Mouse (Mus musculus) CD4-positive helper T cell, adult 2 months (primary cell): ENCODE results near the gene Zfp467.

Source experiments
- DNase-seq: peaks from one replicate; pipeline ENCODE4 v3.0.0-alpha.2; 2012; ENCODE audit warnings: low read depth, missing footprints, low spot score

Zfp467 gene

DNA sequence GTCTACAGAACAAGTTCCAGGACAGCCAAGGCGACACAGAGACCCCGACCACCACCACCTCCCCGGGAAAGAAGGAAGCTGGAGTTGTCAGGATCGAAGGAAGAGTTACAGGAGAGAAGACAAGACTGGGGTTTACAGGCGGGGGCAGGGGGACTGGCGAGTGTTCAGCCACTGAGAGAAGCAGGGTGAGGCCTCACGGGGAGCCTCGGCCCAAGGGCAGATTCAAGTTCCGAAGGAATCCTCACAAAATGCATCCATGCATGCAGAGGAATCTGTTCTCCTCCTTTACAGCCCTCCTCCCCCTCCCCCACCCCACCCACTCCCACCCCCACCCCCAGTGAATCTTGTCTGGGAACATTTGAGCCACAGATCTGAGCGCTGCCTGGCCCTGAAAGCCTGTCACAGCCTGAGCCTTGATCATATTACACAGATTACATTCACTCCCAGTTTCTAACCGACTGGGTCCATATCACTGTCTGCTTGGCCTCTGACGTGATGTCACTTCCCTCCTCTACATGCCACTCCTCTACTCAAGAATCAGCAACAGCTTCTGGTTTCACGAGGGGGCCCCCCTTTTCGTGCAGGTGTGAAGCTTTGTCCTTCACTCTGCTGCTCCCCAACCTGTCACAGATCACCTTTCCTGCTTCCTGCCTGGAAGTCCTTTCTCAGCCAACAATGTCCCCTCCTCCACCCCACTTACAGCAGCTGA, 5.2 kb downstream of the Zfp467 start:
- no peak for DNase-seq

DNA sequence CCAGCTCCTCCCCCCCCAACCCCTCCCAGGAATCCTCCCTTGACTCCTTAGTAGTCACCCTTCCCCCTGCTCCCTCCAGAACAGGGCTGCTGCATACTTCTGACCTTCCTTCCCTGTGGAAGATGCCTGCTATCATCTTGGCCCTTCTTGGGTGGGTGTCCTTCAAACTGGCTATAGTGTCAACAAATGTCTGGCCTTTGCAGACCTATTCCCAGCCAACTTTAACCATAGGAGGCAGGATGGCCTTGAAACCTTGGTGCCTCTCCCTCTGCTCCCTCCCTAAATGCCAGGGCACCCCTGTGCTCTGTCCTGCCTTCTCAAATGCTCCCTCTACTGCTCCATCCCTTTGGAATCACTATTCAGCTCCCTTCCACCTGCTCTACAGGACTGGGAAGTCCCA, 6.0 kb downstream of the Zfp467 start:
- no peak for DNase-seq

DNA sequence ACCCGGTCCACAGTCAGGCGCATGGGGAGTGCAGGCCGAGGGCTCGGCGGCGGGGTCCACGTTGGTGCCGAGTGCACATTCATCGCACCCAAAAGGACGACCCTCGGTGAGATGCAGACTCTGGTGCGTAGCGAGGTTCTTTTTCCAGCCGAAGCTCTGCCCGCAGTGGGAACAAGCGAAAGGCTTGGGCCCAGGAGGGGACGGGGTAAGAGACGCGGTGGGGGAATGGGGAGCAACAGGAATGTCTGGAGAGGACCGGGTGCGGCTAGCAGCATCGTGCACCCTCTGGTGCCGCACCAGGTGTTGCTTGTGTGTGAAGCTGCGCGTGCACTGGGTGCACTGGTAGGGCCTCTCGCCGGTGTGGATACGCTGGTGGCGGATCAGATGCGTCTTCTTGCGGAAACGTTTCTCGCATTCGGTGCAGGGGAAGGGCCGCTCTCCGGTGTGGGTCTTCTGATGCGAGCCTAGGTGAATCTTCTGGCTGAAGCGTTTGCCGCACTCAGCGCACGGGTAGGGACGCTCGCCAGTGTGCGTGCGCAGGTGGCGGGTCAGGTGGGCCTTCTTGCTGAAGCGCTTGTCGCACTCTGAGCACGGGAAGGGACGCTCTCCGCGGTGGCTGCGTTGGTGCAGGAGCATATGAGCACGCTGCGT, 7.0 kb downstream of the Zfp467 start:
- DNase-seq: no peak

- no peak for DNase-seq
These were observed 7.8 kb downstream of the Zfp467 start for GRCm38 (mm10) chr6:48437679-48438376.

DNA sequence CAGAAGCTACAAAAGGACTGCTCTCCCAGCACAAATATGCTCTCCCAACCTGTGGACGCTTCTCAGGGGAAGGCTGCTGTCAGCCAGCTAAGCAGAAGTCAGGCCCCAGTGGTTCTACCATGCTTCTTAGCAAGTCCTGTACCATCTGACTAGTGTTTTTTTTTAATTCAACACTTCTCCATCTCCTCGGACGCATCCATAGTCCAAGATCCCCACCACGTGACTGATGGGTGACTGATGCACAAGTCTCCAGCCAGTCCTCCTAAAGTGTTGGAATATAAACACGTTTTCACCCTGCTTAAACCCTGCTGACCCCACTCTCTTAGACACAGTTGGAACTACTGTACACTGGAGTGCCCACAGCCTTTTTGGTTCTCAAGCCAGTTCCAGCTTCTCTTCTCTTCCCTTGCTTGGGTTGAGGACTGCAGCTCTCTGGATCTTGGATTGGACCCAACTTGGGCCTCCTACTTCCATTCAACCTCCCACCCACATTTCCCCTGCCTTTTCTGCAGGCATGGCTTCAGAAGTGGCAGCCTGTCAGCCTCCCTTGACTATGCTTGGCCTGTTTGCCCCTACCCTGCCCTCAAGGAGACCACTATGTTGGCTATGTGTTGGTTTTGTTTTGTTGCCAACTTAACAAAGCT, 9.8 kb downstream of the Zfp467 start:
- no peak for DNase-seq

DNA sequence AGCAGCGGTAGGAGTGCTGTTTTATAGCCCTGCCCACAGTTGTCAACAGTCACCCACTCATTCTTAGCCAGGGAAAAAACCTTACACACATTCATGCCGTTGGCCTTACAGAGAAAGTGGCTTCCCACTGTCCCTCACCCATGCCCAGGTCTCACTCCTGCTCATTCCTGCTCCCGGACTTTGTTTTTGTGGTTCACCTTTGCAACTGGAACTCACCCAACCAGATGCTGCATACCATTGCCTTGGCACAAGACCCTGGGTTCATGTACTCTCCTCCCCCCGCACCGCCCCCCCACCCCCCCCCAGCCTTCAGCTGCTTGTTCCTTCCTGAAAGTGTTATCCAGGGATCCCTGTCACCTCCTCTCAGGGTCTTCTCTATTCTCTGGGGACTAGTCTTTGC, 10.5 kb downstream of the Zfp467 start:
- no peak for DNase-seq

DNA sequence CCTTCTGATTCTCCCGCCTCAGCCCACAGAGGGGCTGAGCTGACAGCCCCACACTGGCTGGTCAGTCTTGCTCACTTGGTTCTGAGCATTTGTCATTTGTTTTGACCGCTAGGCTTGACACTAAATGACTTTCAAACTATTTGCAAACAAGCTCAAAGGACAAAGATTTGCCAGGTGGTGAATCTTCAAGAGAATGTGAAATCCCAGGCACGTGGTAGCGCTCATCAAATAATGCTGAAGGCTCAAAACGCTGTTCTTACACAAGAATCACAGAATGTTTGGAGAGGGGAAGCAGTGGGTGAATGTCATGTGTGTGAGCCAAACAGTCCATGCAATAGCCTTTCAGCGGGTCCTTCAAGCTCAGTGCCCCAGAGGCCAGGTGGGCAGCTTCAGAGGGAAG, 11.0 kb downstream of the Zfp467 start:
- DNase-seq: no peak

DNA sequence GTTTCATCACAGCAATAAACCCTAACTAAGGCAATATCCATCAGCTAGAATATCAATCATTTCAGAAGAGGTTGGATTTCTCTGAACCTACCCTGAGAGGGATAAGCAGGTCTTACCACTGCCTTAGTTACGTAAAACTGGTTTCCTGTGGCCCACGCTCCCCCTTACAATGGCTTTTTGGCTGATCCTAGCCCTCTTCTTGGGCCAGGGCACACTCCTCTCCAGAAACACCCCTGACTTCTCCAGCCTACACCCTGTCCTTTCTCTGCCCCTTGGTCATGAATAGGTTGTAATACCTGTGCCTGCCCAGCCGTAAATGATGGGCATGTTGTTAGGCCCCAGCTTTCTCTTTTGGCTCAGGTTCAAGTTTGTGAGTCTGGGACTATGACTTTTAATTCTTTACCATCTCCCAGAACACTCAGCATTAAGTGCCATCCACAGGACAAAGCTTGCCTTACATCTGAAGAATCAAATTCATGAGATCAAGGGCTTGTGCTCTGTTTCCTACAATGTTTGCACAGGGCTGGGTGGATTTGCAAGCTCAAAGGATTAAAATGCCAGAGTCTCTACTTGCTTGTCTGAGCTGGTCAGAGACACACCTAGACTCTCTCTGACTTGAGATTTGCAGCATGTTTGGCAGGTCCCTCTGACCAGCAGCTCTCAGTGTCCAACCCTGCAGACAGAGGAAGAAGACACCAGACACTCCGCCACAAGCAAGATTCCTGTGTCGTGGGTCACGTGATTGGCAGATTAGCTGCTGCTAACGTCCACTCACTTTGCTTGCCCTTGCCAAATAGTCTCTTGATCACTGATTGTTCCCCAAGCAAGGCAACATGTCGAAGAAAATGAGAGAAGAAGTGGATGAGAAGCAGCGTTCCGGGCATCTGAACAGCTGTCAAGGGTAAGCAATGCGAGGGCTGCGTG, 12.5 kb downstream of the Zfp467 start:
- DNase-seq: no peak

DNA sequence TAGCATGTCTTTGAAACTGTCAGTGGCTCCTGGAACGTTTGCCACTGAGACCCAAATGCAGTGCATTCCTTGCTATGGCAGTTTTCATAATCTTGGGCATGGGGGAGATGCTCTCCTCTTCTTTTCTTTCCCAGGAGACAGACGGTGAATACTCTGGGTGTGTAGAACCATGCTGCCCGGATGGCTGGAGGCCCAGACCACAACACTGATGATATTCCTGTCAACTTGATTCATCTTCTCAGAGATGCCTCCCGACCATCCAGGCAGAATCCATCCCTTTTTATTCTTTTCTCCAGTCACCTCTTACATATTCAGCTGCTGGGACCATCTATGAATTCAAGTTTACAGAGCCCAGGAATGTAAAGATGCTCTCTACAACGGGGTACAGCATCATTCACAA, 14.9 kb downstream of the Zfp467 start:
- no peak for DNase-seq

GRCm38 (mm10) chr6:48428769-48429557, 16.7 kb downstream of the Zfp467 start:
- DNase-seq: no peak

DNA sequence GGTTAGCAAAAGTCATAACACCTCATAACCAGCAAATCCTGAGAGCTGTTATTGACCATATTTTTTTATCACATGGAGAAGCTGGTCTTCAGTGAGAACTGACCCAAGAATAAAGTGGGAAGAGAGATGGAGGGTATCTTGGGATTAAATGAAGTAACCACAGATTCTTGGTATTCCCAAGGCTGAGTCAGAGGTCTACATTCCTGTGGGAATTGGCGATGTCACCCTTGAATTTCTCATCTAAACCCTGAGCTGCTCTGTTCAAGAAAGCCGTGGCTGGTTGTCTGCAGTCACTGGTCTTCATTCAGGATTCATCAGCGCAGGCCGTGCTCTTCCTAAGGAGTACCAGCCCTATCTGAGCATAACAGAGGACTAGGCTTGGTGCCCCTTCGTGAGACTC, 18.7 kb downstream of the Zfp467 start:
- no peak for DNase-seq

GRCm38 (mm10) chr6:48424074-48424473, 21.6 kb downstream of the Zfp467 start:
- no peak for DNase-seq

GRCm38 (mm10) chr6:48423336-48423735, 22.3 kb downstream of the Zfp467 start:
- no peak for DNase-seq

DNA sequence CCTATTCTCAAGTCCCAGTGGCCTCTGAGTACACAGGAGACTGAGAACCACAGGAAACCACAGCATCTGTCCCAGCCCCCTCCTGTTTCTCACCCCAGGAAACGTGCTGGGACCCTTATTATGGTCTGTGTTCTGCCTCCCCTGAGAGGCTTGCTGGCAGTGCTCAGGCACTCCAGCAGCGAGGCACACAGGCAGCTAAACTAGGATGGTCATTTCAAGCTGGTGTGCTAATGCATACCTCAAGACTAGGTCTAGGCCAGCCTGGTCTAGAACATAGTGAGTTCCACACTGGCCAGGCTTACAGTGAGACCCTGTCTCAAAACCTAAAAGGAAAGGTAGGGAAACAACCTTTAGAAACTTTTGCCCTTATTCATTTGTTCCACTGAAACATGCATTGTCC, 25.0 kb downstream of the Zfp467 start:
- DNase-seq: no peak

- DNase-seq: no peak
These were observed 29.1 kb downstream of the Zfp467 start for GRCm38 (mm10) chr6:48416486-48416885.

DNA sequence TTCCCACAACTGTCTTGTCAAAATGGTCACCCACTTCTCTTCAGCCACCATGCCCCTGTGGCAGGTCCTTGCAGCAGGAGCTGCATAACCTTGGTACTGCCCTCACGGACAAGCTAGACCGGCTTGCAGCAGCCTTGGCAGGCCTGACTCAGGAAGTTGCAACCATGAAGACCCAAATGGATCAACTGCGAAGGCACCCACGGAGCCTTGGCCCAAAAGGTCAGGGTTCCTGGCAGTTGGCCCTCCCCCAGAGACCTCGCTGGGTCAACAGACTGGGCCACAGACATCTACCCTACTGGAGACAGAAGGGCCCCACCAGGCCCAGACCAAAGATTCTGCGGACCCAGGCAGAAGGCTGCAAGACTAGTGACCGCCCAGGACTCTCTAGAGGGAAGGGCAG, 30.0 kb downstream of the Zfp467 start:
- DNase-seq: no peak

DNA sequence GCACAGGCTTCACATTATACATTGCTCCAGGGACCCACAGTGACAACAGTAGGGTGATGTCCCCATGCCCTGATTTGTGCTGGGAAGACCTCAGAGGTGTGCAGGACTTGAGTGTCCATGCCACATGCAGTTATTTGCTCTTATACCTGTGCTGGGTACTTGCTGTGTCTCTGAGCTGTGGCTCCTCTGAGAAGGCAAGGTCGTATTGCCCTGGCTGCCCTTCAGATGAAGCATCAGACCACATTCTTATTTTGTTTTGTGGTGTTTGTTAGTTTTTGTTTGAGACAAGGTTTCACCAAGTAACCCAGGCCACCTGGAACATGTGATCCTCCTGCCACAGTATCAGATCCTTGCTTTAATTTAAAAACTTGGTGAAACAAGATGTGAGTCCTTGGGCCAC, 30.7 kb downstream of the Zfp467 start:
- no peak for DNase-seq

DNA sequence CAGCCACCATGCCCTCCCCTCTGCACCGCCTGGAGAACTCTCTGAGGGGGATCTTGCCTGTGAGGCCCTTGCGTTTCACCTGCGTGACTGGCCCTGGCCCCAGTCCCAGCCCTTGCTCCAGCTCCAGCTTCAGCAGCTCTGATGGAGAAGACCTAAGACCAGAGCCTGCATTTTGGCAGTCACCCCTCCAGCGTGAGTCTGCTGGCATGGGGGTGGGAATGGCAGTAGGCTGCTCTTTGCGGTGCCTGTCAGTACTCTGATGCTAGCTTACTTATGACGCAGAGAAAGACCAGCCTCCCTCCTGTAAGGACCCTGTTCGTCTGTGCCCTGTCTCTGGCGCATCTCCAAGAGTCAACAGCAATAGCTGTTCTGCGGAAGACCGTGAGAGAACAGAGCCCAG, 32.5 kb downstream of the Zfp467 start:
- DNase-seq: no peak

DNA sequence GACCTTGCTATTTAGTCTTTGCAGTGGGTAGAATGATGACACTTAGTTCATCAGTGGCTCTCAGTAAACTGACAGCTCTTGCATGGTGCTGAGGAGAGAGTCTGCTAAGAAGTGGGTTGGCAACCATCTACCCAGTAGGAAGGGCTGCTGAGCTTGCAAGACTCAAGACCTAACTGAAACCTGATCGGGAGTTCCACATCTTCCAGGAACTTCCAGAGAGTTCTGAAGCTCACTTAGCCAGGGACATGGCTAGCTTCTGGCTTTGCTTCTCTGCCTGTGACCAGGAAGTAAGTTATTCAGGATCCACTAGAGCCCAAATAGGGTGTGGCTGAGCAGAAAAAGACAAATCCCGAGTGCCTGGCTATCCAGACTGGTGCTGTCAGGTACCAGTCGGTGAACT, 33.0 kb downstream of the Zfp467 start:
- no peak for DNase-seq

DNA sequence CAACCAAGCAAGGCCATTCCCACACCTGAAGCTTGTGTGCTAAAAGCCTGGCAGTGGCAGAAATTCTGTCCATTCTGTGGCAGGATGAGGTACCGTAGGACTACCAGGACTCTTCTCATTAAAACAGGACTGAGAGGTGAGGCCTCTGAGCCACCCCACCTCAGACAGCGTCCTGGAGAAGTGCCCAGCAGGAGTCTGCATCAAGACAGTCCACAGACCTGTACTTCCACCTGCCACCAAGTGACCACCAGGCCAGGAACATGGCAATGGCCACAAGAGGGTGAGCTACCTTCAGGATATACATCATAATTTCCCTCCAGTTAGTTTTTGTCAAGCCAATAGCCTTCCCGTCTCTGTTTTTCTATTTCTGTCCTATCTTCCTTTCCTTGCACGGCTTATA, 33.5 kb downstream of the Zfp467 start:
- DNase-seq: no peak
